In the genomic region with DNA sequence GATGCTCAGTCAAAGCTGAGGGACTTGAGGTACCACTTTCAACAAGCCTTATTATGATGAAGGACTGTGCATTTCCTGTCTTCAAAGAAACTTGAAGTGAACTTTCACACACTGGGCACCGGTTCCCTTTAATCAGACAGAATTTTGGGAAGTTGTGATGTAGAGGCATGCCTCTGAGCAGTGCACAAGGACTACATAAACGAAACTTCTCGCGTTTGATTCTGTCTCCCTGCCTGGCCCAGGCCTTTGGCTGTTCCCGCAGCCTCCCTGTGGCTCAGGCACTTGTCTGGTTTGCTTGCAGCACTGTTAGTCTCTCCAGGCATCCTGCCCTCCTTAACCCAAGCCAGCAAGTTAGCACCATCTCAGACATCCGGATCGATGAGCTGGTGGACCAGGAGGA, we compare ENCODE assay signal across 12 mouse cellular contexts. TPM values are rescaled to one million over a fixed set of nuclear protein-coding genes. Genes with fewer than 3 reads are reported as not detected.
DNase-seq lines count a peak whose midpoint lies in the region; ATAC-seq and TF ChIP-seq lines count a peak whose summit lies in the region.
"Had no signal": no experiment of that assay in that cellular context is flagged by ENCODE, and none has a peak within 500 bp of the region (broad histone marks: within the 10 kb centered on the region; RNA-seq: fewer than 3 reads in every experiment).

No protein-coding gene starts in this region.

- no peaks in the 10 kb centered on the region for H3K9me3 ChIP-seq in intestine, postnatal 0 days (ENCODE audit: control insufficient read depth)
- H3K9me3 ChIP-seq in forebrain, embryonic 12.5 days: no peaks in the 10 kb centered on the region
- H3K9me3 ChIP-seq: heart, embryonic 15.5 days had no signal

- no peak overlapping the region for H3K4me3 ChIP-seq in olfactory bulb, adult 2 months (ENCODE audit: insufficient read depth, low read depth, low read length)
- H3K4me3 ChIP-seq in intestine, postnatal 0 days (ENCODE audit: low read depth, low read length): no peak overlapping the region
- H3K4me3 ChIP-seq in forebrain, embryonic 12.5 days (replicated peaks): no peak overlapping the region
- H3K4me3 ChIP-seq: heart, embryonic 15.5 days had no signal

- no peak for TF ChIP-seq POLR2A in olfactory bulb, adult 2 months (IDR thresholded peaks at IDR 0.05; ENCODE audit: insufficient read depth, low read depth, low read length)

- 33% methylated on average over 7 of the region's 7 CpGs for WGBS in olfactory bulb, adult 2 months
- WGBS in intestine, postnatal 0 days: 66% methylated on average over 7 of the region's 7 CpGs
- WGBS in forebrain, embryonic 12.5 days: 82% methylated on average over 7 of the region's 7 CpGs

- no peak overlapping the region for H3K4me2 ChIP-seq in intestine, postnatal 0 days (replicated peaks; ENCODE audit: low read depth)
- H3K4me2 ChIP-seq in forebrain, embryonic 12.5 days: no peak overlapping the region
- H3K4me2 ChIP-seq: heart, embryonic 15.5 days had no signal

- peak; percentile 60 for ATAC-seq in common myeloid progenitor, adult 5-6 weeks (replicated peaks; ENCODE audit: low read depth, poor library complexity, severe bottlenecking)
- no peak for ATAC-seq in intestine, postnatal 0 days
- ATAC-seq in forebrain, embryonic 12.5 days (ENCODE audit: low FRiP score): no peak

- H3K4me1 ChIP-seq in olfactory bulb, adult 2 months (ENCODE audit: control insufficient read depth, insufficient read depth, low read length): peaks cover 26% of the 10 kb centered on the region
- H3K4me1 ChIP-seq in intestine, postnatal 0 days (replicated peaks; ENCODE audit: control insufficient read depth, insufficient read depth, low read length): no peaks in the 10 kb centered on the region
- H3K4me1 ChIP-seq in forebrain, embryonic 12.5 days: no peaks in the 10 kb centered on the region

- H3K9ac ChIP-seq in intestine, postnatal 0 days (ENCODE audit: low read depth, low read length): no peak overlapping the region
- no peak overlapping the region for H3K9ac ChIP-seq in forebrain, embryonic 12.5 days
- H3K9ac ChIP-seq: heart, embryonic 15.5 days had no signal

- intact Hi-C loops in left cerebral cortex, postnatal 4 days (cut with DNase I): no loop called here

- peak overlapping the region; percentile 68 for H3K27ac ChIP-seq in olfactory bulb, adult 2 months (ENCODE audit: insufficient read depth, low read depth, low read length)
- no peak overlapping the region for H3K27ac ChIP-seq in intestine, postnatal 0 days (ENCODE audit: low read depth, low read length)
- no peak overlapping the region for H3K27ac ChIP-seq in forebrain, embryonic 12.5 days
- H3K27ac ChIP-seq: heart, embryonic 15.5 days had no signal

- no peaks in the 10 kb centered on the region for H3K27me3 ChIP-seq in intestine, postnatal 0 days (replicated peaks; ENCODE audit: control insufficient read depth, insufficient read depth, low read length)
- H3K27me3 ChIP-seq in forebrain, embryonic 12.5 days: no peaks in the 10 kb centered on the region
- H3K27me3 ChIP-seq: heart, embryonic 15.5 days had no signal

- TF ChIP-seq CTCF in olfactory bulb, adult 2 months (IDR thresholded peaks at IDR 0.05; ENCODE audit: insufficient read depth, low read depth, low read length): no peak
- no peak for TF ChIP-seq CTCF in intestine, postnatal 0 days (IDR thresholded peaks at IDR 0.05; ENCODE audit: low read depth)

- H3K36me3 ChIP-seq in intestine, postnatal 0 days (ENCODE audit: control insufficient read depth, insufficient read depth): no peaks in the 10 kb centered on the region
- no peaks in the 10 kb centered on the region for H3K36me3 ChIP-seq in forebrain, embryonic 12.5 days (replicated peaks)
- H3K36me3 ChIP-seq: heart, embryonic 15.5 days had no signal

- DNase-seq in cerebellum, adult 11 months: peak; percentile 20
- DNase-seq in cerebellum, adult 8-10 months: no peak
- peak; percentile 9 for DNase-seq in left cerebral cortex, postnatal 4 days
- no peak for DNase-seq in left cerebral cortex, adult 8-10 months (ENCODE audit: low spot score in 2 of 2)
- DNase-seq: B cell, adult 2 months; kidney, adult 2 months; liver had no signal

RNA-seq across cellular contexts. Expression of gene Sag, which starts 10.2 kb away (rescaled TPM):
- 1 to 10 TPM; 1.1 to 2.0 TPM for total RNA-seq in left cerebral cortex, postnatal 4 days (2021)
- 1 to 10 TPM; 1.7 to 2.4 (median 1.9) TPM for total RNA-seq in left cerebral cortex, adult 8-10 months (2022)
- total RNA-seq in common myeloid progenitor, adult 5-6 weeks (2017): 0.59 and 0.78 TPM in 2 replicates
- polyA plus RNA-seq in olfactory bulb, adult 2 months (2012; ENCODE audit: insufficient read depth, insufficient read length, low replicate concordance, missing spikeins): not detected in 2 replicates
- 0.18 and 0.37 TPM in 2 replicates for polyA plus RNA-seq in intestine, postnatal 0 days (2015; fragmentation: Nextera tagmentation; extraction: Ambion mirVana)
- 2.7 TPM in 2 replicates for polyA plus RNA-seq in forebrain, embryonic 12.5 days (2016; fragmentation: Nextera tagmentation; extraction: Ambion mirVana)

RNA-seq across cellular contexts. Expression of gene Dgkd, which starts 39.4 kb away (rescaled TPM):
- 100 to 1,000 TPM; 132 to 138 TPM for total RNA-seq in left cerebral cortex, postnatal 4 days (2021)
- 10 to 100 TPM; 83.1 to 97.4 (median 89.4) TPM for total RNA-seq in left cerebral cortex, adult 8-10 months (2022)
- total RNA-seq in common myeloid progenitor, adult 5-6 weeks (2017): 29.2 and 39.9 TPM in 2 replicates
- polyA plus RNA-seq in olfactory bulb, adult 2 months (2012; ENCODE audit: insufficient read depth, insufficient read length, low replicate concordance, missing spikeins): 128 and 379 TPM in 2 replicates
- polyA plus RNA-seq in intestine, postnatal 0 days (2015; fragmentation: Nextera tagmentation; extraction: Ambion mirVana): 20.2 and 24.1 TPM in 2 replicates
- 43.2 and 45.8 TPM in 2 replicates for polyA plus RNA-seq in forebrain, embryonic 12.5 days (2016; fragmentation: Nextera tagmentation; extraction: Ambion mirVana)

RNA-seq across cellular contexts. Expression of gene Atg16l1, which starts 58.0 kb away (rescaled TPM):
- 10 to 100 TPM; 79.4 to 83.8 TPM for total RNA-seq in left cerebral cortex, postnatal 4 days (2021)
- 10 to 100 TPM; 61.4 to 72.4 (median 68.5) TPM for total RNA-seq in left cerebral cortex, adult 8-10 months (2022)
- total RNA-seq in common myeloid progenitor, adult 5-6 weeks (2017): 60.4 and 61.7 TPM in 2 replicates
- not detected in 2 replicates for polyA plus RNA-seq in olfactory bulb, adult 2 months (2012; ENCODE audit: insufficient read depth, insufficient read length, low replicate concordance, missing spikeins)
- 12.8 and 14.9 TPM in 2 replicates for polyA plus RNA-seq in intestine, postnatal 0 days (2015; fragmentation: Nextera tagmentation; extraction: Ambion mirVana)
- polyA plus RNA-seq in forebrain, embryonic 12.5 days (2016; fragmentation: Nextera tagmentation; extraction: Ambion mirVana): 46.6 and 51.4 TPM in 2 replicates

Comparison
In these comparisons a context has a peak if more than half of its experiments do, and no peak if none do; other contexts are left out.
1. DNase-seq: peak in cerebellum, adult 11 months (single experiment) and left cerebral cortex, postnatal 4 days (single experiment); none in cerebellum, adult 8-10 months (single experiment) and left cerebral cortex, adult 8-10 months (0 of 2).